Mouse (Mus musculus) urinary bladder, postnatal 10 days (tissue): ENCODE data around the gene Gm13285.
"Not testable (repeated sequence)": the region's sequence is repeated elsewhere in the genome, so short reads cannot be mapped to it uniquely, and the experiment has no call there.

ENCODE experiments used
- DNase-seq: peaks from one replicate; pipeline ENCODE4 v3.0.0; 2022; ENCODE audit warnings: low spot score

Gm13285 gene

DNA sequence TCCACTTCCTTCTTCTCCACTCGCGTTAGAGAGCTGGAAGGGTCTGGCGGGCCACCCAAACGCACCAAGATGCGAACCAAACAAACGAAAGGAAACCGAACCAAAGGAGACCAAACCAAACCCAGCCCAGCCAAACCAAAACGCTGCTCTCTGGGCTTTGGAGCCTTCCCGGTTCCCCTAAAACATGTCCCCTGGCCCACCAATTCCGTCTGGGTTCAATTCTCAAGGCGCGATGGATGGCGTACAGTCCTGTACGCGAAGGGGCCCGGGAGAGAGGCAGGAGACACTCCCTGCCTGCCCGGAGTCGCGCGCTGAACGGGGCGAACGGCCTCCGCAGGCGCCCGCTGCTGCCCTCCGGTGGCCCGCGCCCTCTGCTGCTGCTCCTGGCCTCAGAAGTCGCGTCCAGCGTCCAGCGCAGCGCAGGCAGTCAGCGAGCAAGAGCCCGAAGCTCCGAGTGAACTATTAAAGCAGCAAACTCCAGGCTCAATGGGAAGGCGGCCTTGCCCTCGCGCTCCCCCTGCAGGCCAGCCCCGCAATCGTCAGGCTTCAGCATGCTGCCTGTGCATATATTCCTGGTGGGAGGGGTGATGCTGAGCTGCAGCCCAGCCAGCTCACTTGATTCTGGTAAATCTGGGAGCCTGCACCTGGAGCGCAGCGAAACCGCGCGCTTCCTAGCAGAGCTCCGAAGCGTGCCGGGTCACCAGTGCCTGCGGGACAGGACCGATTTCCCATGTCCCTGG lies 5.4 kb upstream of the Gm13285 start, which contains the start of gene Gm13275:
Gene Gm13275 (plus strand): TSS at position 552 of the 740 bp plus-strand sequence.
- peak; percentile 40 for DNase-seq

DNA sequence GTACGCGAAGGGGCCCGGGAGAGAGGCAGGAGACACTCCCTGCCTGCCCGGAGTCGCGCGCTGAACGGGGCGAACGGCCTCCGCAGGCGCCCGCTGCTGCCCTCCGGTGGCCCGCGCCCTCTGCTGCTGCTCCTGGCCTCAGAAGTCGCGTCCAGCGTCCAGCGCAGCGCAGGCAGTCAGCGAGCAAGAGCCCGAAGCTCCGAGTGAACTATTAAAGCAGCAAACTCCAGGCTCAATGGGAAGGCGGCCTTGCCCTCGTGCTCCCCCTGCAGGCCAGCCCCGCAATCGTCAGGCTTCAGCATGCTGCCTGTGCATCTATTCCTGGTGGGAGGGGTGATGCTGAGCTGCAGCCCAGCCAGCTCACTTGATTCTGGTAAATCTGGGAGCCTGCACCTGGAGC lies 2.4 kb upstream of the Gm13285 start, which contains the start of gene Gm13279:
Gene Gm13279 (plus strand): TSS at position 301 of the 400 bp plus-strand sequence.
- not testable (repeated sequence) for DNase-seq

DNA sequence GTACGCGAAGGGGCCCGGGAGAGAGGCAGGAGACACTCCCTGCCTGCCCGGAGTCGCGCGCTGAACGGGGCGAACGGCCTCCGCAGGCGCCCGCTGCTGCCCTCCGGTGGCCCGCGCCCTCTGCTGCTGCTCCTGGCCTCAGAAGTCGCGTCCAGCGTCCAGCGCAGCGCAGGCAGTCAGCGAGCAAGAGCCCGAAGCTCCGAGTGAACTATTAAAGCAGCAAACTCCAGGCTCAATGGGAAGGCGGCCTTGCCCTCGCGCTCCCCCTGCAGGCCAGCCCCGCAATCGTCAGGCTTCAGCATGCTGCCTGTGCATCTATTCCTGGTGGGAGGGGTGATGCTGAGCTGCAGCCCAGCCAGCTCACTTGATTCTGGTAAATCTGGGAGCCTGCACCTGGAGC lies 3.5 kb downstream of the Gm13285 start, which contains the start of gene Gm13287:
Gene Gm13287 (plus strand): TSS at position 301 of the 400 bp plus-strand sequence.
- not testable (repeated sequence) for DNase-seq

DNA sequence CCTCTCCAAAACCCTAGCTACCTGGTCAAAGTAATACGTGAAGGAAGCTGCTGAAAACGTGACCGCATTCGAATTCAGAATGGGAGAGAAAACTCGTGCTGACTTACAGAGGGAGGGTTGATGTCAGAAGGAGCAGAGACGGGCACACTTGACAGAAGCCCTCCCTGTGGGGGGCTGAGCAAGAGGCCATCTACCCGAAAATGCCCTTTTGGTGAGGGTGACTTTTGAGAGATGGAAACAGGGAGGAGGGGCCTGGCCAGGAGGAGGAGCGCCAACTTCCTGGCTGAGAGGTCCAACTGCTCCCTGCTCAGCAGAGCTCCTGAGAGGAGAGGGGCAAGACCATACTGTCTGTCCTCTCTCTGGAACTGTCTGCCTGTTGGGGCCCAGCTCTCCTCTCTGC lies 5.8 kb downstream of the Gm13285 start, which contains the start of gene Gm13288:
Gene Gm13288 (plus strand): TSS at position 301 of the 400 bp plus-strand sequence.
- DNase-seq, result not testable (repeated sequence)

DNA sequence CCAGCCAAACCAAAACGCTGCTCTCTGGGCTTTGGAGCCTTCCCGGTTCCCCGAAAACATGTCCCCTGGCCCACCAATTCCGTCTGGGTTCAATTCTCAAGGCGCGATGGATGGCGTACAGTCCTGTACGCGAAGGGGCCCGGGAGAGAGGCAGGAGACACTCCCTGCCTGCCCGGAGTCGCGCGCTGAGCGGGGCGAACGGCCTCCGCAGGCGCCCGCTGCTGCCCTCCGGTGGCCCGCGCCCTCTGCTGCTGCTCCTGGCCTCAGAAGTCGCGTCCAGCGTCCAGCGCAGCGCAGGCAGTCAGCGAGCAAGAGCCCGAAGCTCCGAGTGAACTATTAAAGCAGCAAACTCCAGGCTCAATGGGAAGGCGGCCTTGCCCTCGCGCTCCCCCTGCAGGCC lies 6.3 kb downstream of the Gm13285 start:
- not testable (repeated sequence) for DNase-seq

DNA sequence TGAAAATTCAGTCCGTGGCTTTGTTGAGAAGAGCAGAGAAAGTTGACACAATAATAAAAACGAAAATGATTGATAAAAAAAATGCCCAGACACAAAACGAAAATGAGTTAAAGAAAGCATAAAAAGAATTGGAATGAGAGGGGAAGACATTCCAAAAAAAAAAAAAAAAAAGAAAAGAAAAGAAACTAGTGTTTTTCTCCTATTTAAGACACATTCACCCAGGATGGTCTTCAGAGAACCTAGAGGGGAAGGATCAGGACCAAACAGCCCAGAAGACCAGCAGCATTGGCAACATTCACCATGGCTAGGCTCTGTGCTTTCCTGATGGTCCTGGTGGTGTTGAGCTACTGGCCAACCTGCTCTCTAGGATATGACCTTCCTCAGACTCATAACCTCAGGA lies 16.5 kb downstream of the Gm13285 start, which contains the start of gene Ifna7:
Gene Ifna7 (plus strand): TSS at position 301 of the 400 bp plus-strand sequence.
- DNase-seq, result no peak

DNA sequence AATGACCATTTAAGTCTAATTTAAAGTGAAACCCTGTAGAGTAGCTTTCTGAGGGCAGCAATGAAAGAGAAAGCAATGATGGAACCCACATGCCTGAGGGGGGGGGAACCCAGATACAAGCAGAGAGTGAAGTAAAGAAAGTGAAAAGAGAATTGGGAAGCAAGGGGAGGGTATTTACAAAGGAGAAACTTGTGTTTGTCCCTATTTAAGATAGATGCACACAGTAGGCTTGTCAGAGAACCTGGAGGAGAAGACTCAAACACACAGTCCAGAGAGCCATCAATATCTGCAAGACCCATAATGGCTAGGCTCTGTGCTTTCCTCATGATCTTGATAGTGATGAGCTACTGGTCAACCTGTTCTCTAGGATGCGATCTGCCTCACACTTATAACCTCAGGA lies 20.2 kb downstream of the Gm13285 start, which contains the start of gene Ifna11:
Gene Ifna11 (plus strand): TSS at position 301 of the 400 bp plus-strand sequence.
- no peak for DNase-seq

DNA sequence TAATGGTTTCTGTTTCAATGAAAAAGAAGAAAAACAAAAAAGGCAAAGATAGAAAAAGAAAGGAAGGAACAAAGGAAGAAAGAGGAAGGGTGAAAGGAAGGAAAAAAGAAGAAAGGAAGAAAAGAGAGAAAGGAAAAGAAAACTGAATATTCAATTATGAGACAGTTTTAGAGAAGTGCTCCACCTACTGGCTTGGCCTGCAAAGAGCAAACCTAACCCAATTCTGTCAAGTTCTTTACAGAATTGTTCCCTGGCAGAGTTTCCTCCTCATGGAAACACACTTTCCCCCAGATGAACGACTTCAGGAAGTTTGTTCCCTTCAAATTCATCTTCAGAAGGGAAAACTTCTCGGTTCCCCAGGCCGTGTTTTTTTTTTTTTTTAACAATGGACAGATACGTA lies 23.5 kb downstream of the Gm13285 start:
- DNase-seq, result no peak

DNA sequence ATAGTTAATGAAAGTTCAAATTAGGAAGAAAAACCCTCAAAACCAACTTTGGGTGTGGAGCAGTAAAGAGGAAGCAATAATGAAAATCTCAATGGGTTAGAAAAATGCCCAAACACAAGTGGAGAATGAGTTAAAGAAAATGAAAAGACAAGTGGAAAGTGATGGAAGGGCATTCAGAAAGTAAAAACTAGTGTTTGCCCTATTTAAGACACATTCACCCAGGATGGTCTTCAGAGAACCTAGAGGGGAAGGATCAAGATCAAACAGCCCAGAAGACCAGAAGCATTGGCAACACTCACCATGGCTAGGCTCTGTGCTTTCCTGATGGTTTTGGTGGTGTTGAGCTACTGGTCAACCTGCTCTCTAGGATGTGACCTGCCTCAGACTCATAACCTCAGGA lies 27.7 kb downstream of the Gm13285 start, which contains the start of gene Ifna6:
Gene Ifna6 (plus strand): TSS at position 301 of the 400 bp plus-strand sequence.
- DNase-seq, result not testable (repeated sequence)

DNA sequence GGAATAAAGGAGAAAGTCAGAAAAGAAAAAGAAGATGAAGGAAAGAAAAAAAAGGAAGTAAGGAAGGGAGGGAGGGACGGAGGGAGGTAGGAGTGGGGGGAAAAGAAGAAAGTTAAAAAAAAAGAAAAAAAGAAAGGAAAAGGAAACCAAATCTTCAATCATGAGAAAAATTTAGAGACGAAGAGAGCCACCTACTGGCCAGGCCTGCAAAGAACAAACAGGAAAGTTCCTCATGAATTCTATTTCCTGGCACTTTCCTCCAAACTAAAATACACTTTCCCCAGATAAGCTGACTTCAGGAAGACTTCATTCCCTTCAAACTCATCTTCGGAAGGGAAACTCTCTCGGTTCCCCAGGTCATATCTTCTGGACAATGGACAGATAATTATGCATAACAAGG lies 31.1 kb downstream of the Gm13285 start:
- no peak for DNase-seq

DNA sequence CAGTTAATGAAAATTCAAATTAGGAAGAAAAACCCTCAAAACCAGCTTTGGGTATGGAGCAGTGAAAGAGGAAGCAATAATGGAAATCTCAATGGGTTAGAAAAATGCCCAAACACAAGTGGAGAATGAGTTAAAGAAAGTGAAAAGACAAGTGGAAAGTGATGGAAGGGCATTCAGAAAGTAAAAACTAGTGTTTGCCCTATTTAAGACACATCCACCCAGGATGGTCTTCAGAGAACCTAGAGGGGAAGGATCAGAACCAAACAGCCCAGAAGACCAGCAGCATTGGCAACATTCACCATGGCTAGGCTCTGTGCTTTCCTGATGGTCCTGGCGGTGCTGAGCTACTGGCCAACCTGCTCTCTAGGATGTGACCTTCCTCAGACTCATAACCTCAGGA lies 35.8 kb downstream of the Gm13285 start, which contains the start of gene Ifna5:
Gene Ifna5 (plus strand): TSS at position 301 of the 400 bp plus-strand sequence.
- DNase-seq, result not testable (repeated sequence)

DNA sequence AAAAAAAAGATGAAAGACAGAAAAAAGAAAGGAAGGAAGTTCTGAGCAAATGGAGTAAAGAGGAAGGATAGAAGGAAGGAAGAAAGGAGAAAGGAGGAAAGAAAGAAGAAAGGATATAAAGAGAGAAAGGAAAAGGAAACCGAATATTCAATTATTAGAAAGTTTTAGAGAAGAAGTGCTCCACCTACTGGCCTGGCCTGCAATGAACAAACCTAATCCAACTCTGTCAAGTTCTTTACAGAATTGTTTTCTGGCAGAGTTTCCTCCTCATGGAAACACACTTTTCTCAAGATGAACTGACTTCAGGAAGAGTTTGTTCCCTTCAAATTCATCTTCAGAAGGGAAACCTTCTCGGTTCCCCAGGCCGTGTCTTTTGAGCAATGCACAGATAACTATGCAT lies 39.4 kb downstream of the Gm13285 start:
- DNase-seq, result no peak

DNA sequence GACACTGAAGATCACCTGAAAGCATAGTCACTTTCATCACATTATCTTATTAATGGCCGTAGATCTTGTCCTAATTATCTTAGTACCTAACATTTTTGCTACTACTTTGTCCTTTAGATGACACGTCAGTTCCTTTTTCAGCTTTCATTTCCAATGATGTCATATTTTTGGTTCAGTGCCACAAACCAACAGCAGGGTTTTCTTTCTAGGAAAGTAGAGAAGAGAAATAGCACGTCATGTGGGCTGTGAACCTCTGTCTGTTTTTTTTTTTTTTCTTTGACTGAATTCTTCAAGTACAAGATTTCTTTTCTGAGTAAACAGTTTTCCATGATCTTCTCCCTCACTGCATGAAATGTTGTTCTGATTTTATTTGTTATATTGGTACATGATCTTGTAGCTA lies 40.6 kb downstream of the Gm13285 start:
- no peak for DNase-seq

DNA sequence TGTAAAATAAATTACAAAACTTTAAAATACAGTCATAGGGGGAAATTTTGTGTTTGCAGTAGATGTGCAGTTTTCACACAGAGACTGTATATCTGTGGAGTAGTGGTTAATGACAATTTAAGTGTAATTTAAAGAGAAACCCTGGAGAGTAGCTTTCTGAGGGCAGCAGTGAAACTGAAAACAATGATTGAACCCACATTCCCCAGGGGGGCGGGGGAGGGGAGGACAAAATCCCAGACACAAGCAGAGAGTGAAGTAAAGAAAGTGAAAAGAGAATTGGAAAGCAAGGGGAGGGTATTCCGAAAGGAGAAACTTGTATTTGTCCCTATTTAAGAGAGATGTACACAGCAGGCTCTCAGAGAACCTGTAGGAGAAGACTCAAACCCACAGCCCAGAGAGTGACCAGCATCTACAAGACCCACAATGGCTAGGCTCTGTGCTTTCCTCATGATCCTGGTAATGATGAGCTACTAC lies 42.0 kb downstream of the Gm13285 start, which contains the start of gene Ifna4:
Gene Ifna4 (plus strand): TSS at position 424 of the 474 bp plus-strand sequence.
- no peak for DNase-seq

DNA sequence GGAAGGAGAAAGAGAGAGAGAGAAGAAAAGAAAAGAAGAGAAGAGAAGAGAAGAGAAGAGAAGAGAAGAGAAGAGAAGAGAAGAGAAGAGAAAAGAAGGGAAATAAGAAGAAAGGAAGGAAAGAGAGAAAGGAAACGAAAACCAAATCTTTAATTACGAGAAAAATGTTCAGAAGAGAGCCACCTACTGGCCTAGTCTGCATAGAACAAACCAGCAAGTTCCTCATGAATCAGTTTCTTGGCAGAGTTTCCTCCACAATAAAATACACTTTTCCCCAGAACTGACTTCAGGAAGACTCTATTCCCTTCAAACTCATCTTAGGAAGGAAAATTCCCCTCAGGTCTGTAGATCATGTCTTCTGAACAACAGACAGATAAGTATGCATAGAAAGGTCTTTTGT lies 45.9 kb downstream of the Gm13285 start:
- no peak for DNase-seq

DNA sequence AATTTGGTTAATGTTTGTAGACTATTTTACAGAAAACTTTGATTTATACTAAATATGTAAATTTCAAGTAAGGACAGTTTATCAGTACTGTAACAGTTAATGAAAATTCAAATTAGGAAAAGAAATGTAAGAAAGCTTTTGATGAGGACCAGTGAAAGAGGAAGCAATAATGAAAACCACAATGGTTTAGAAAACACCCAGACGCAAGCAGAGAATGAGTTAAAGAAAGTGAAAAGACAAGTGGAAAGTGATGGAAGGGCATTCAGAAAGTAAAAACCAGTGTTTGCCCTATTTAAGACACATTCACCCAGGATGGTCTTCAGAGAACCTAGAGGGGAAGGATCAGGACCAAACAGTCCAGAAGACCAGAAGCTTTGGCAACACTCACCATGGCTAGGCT lies 50.2 kb downstream of the Gm13285 start, which contains the start of gene Ifna1:
Gene Ifna1 (plus strand): TSS at position 390 of the 400 bp plus-strand sequence.
- no peak for DNase-seq
